ENCODE assay signal across 22 mouse cellular contexts in the genomic region with DNA sequence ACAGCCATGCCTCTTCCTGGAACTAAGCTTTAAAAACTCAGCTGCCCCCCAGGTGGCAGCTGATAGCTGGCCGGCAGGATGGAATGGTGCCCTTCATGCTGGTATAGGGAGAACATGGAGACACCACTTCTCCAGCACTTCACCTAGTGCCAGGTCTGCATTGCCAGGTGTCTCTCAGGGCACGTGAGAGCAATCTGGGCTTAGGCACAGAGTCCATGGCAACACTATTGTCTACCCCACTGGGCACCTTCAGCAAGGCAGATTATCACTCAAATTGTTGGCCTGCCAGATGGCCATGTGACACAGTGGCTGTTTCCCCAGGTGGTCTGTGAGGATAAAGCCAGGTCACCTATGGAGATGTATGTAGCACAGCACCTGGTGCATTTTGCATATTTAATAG. TPM values are rescaled to one million over a fixed set of nuclear protein-coding genes. Genes with fewer than 3 reads are reported as not detected.
DNase-seq lines count a peak whose midpoint lies in the region; ATAC-seq lines count a peak whose summit lies in the region.
"Had no signal": no experiment of that assay in that cellular context is flagged by ENCODE, and none has a peak within 500 bp of the region (broad histone marks: within the 10 kb centered on the region; RNA-seq: fewer than 3 reads in every experiment).

No protein-coding gene starts in this region.

- no peak overlapping the region for H3K4me3 ChIP-seq in midbrain, embryonic 16.5 days (ENCODE audit: low read depth, low read length)
- H3K4me3 ChIP-seq: gastrocnemius, adult 2 months; hindbrain, embryonic 12.5 days had no signal

- no peak for ATAC-seq in midbrain, embryonic 16.5 days
- ATAC-seq: forebrain, embryonic 14.5 days; forebrain, postnatal 0 days; hindbrain, embryonic 16.5 days; inflammation-experienced regulatory T-cells, adult 6 months; intestine, embryonic 16.5 days had no signal

- H3K4me1 ChIP-seq in midbrain, embryonic 16.5 days (ENCODE audit: control insufficient read depth, insufficient read depth, low read length): no peaks in the 10 kb centered on the region
- H3K4me1 ChIP-seq: hindbrain, embryonic 12.5 days had no signal

- no peak overlapping the region for H3K9ac ChIP-seq in midbrain, embryonic 16.5 days (ENCODE audit: low read depth, low read length)
- H3K9ac ChIP-seq: forebrain, postnatal 0 days; hindbrain, embryonic 12.5 days had no signal

- peak; percentile 66 for DNase-seq in cerebellum, adult 11-12 months
- no peak for DNase-seq in cerebellum, postnatal 4 days (ENCODE audit: low spot score in 2 of 2)
- peak; percentile 65 for DNase-seq in cerebellum, adult 9-10 months
- DNase-seq in cerebellum, adult 8-10 months: no peak
- peak; percentile 69 for DNase-seq in brain, adult 2 months (ENCODE audit: low read depth, low spot score)
- DNase-seq in cerebellum, postnatal 14 days: peak; percentile 69 to 72
- DNase-seq in testis, postnatal 14 days (ENCODE audit: low spot score): no peak
- DNase-seq: adrenal gland, postnatal 10 days; adrenal gland, postnatal 36 days; forebrain, postnatal 0 days; gastrocnemius, adult 2 months; gastrocnemius, postnatal 14 days; heart, adult 11 months; kidney, adult 18-20 months; kidney, adult 9 months had no signal

- 78% methylated on average over 2 of the region's 2 CpGs for WGBS in midbrain, embryonic 16.5 days

- no peaks in the 10 kb centered on the region for H3K27me3 ChIP-seq in midbrain, embryonic 16.5 days (ENCODE audit: control insufficient read depth, insufficient read depth, low read depth, low read length)
- H3K27me3 ChIP-seq: hindbrain, embryonic 12.5 days had no signal

- no peaks in the 10 kb centered on the region for H3K9me3 ChIP-seq in midbrain, embryonic 16.5 days (replicated peaks; ENCODE audit: control insufficient read depth, low read length, poor library complexity, severe bottlenecking)
- H3K9me3 ChIP-seq: hindbrain, embryonic 12.5 days had no signal

- no peak overlapping the region for H3K4me2 ChIP-seq in midbrain, embryonic 16.5 days (ENCODE audit: low read length)
- H3K4me2 ChIP-seq: heart, embryonic 11.5 days; hindbrain, embryonic 12.5 days had no signal

- peaks cover 23% of the 10 kb centered on the region for H3K36me3 ChIP-seq in midbrain, embryonic 16.5 days (ENCODE audit: control insufficient read depth, insufficient read depth, low read length)

- no peak overlapping the region for H3K27ac ChIP-seq in midbrain, embryonic 16.5 days (ENCODE audit: low read length)
- H3K27ac ChIP-seq: gastrocnemius, adult 2 months; hindbrain, embryonic 12.5 days had no signal

RNA-seq across cellular contexts. Expression of a gene that starts 20.6 kb away (rescaled TPM):
- polyA plus RNA-seq in midbrain, embryonic 16.5 days (2015; fragmentation: Nextera tagmentation; extraction: Ambion mirVana): 46.9 and 60.8 TPM in 2 replicates
- polyA plus RNA-seq: inflammation-experienced regulatory T-cells, adult 6 months had no signal

Comparison
In these comparisons a context has a peak if more than half of its experiments do, and no peak if none do; other contexts are left out.
1. DNase-seq: peak in cerebellum, adult 11-12 months (single experiment), cerebellum, adult 9-10 months (single experiment), brain, adult 2 months (single experiment) and cerebellum, postnatal 14 days (2 of 2); none in cerebellum, postnatal 4 days (0 of 2), cerebellum, adult 8-10 months (single experiment) and testis, postnatal 14 days (single experiment).